Mouse (Mus musculus) lung, embryonic 15.5 days (tissue): ENCODE measurements around the gene Gm13285. TPM values are rescaled to one million over a fixed set of nuclear protein-coding genes. Genes with fewer than 3 reads are reported as not detected.

ENCODE experiments used
- ATAC-seq: fragments of 200-750 bp; cut with Nextera tagmentation; 2 replicates; pipeline ENCODE4 v1.8.0; 2017; ENCODE audit warnings: moderate number of reproducible peaks, borderline replicate concordance; ENCODE audit not compliant: low FRiP score, low TSS enrichment; ENCODE audit errors: extremely low read depth
- H3K27ac ChIP-seq: fragments of 300-500 bp; sonication (generic); 2 replicates; pipeline ENCODE4 v1.5.1; 2015; ENCODE audit warnings: moderate library complexity, mild to moderate bottlenecking, inconsistent platforms
- H3K27me3 ChIP-seq: fragments of 300-500 bp; sonication (generic); 2 replicates; pipeline ENCODE4 v1.6.1; 2015; ENCODE audit warnings: inconsistent platforms
- H3K36me3 ChIP-seq: fragments of 300-500 bp; sonication (generic); 2 replicates; pipeline ENCODE4 v1.6.1; 2015; ENCODE audit warnings: inconsistent platforms
- H3K4me1 ChIP-seq: fragments of 300-500 bp; sonication (generic); 2 replicates; pipeline ENCODE4 v1.6.1; 2015; ENCODE audit warnings: inconsistent platforms
- H3K4me2 ChIP-seq: fragments of 300-500 bp; sonication (generic); 2 replicates; pipeline ENCODE4 v1.6.1; 2015; ENCODE audit warnings: inconsistent platforms, mild to moderate bottlenecking, moderate library complexity
- H3K4me3 ChIP-seq: fragments of 300-500 bp; sonication (generic); 2 replicates; pipeline ENCODE4 v1.5.1; 2015; ENCODE audit warnings: mild to moderate bottlenecking, inconsistent platforms
- H3K9ac ChIP-seq: fragments of 300-500 bp; sonication (generic); 2 replicates; pipeline ENCODE4 v1.6.1; 2015; ENCODE audit warnings: inconsistent platforms
- H3K9me3 ChIP-seq: fragments of 300-500 bp; sonication (generic); 2 replicates; pipeline ENCODE4 v1.6.1; 2016; ENCODE audit warnings: inconsistent platforms
- WGBS: fragments of 180-500 bp; shearing (Covaris S2); methylation state at CpG from one replicate; pipeline ENCODE4 v1.1.7; 2015; 5-methylcytosine and 5-hydroxymethylcytosine counted together
- polyA plus RNA-seq: library from polyadenylated mRNA; unstranded; fragments of >200 nt; fragmentation: Nextera tagmentation; extraction: Ambion mirVana; gene quantifications from 2 replicates; pipeline ENCODE4 v1.2.1, GENCODE M21; 2015

The Gm13285 gene
- polyA plus RNA-seq, 1 experiment from 2014 or later = 1.7 TPM

DNA sequence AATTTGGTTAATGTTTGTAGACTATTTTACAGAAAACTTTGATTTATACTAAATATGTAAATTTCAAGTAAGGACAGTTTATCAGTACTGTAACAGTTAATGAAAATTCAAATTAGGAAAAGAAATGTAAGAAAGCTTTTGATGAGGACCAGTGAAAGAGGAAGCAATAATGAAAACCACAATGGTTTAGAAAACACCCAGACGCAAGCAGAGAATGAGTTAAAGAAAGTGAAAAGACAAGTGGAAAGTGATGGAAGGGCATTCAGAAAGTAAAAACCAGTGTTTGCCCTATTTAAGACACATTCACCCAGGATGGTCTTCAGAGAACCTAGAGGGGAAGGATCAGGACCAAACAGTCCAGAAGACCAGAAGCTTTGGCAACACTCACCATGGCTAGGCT, 50.2 kb downstream of the Gm13285 start, which contains the start of gene Ifna1:
Gene Ifna1, plus strand, starts transcription at position 390 of the 400 bp plus-strand sequence.
- Histone ChIP-seq H3K4me2 (no peak within 1 kb of the TSS), H3K4me3 (no peak within 1 kb of the TSS), H3K27me3 (no peaks in the 10 kb centered on the region), H3K36me3 (no peaks in the 10 kb centered on the region), H3K27ac (no peak within 1 kb of the TSS), H3K9me3 (no peaks in the 10 kb centered on the region), H3K9ac (no peak within 1 kb of the TSS), H3K4me1 (no peaks in the 10 kb centered on the region)
- ATAC-seq = no peak
- 76% methylated on average over 1 of the region's 1 CpGs for WGBS

Other genes with a start within 250 kb of the Gm13285 start
- not detected in 2 replicates for gene Ifna15, start 241.4 kb upstream of the Gm13285 start, polyA plus RNA-seq
- not detected in 2 replicates for gene Ifna14, start 227.9 kb upstream of the Gm13285 start, polyA plus RNA-seq
- not detected in 2 replicates for gene Ifna9, start 207.3 kb upstream of the Gm13285 start, polyA plus RNA-seq
- not detected in 2 replicates for gene Ifna12, start 196.3 kb upstream of the Gm13285 start, polyA plus RNA-seq
- gene C87499, start 165.3 kb upstream of the Gm13285 start, polyA plus RNA-seq = not detected in 2 replicates
- not detected in 2 replicates for gene Ifna13, start 155.2 kb upstream of the Gm13285 start, polyA plus RNA-seq
- not detected in 2 replicates for gene Ifna16, start 122.7 kb upstream of the Gm13285 start, polyA plus RNA-seq
- not detected in 2 replicates for gene Ifna2, start 115.8 kb upstream of the Gm13285 start, polyA plus RNA-seq
- not detected in 2 replicates for gene Ifnab, start 108.3 kb upstream of the Gm13285 start, polyA plus RNA-seq
- 1.1 and 1.7 TPM in 2 replicates for gene Gm26566, start 77.9 kb upstream of the Gm13285 start, polyA plus RNA-seq
- gene Klhl9, start 77.2 kb upstream of the Gm13285 start, polyA plus RNA-seq = 93.3 and 96.3 TPM in 2 replicates
- not detected in 2 replicates for gene Gm13271, start 44.8 kb upstream of the Gm13285 start, polyA plus RNA-seq
- gene Gm13283, start 39.5 kb upstream of the Gm13285 start, polyA plus RNA-seq = 0.21 and 0.68 TPM in 2 replicates
- gene Gm13290, start 25.8 kb upstream of the Gm13285 start, polyA plus RNA-seq = 0.22 and 0.74 TPM in 2 replicates
- not detected in 2 replicates for gene Gm13289, start 22.7 kb upstream of the Gm13285 start, polyA plus RNA-seq
- 0.39 TPM in 1 of 2 replicates, not detected in the other for gene Gm13272, start 19.8 kb upstream of the Gm13285 start, polyA plus RNA-seq
- gene Ifnz, start 17.5 kb upstream of the Gm13285 start, polyA plus RNA-seq = 0.66 TPM in 1 of 2 replicates, not detected in the other
- gene Gm13276, start 14.0 kb upstream of the Gm13285 start, polyA plus RNA-seq = not detected in 2 replicates
- gene Gm13277, start 11.0 kb upstream of the Gm13285 start, polyA plus RNA-seq = not detected in 2 replicates
- not detected in 2 replicates for gene Gm13278, start 8.1 kb upstream of the Gm13285 start, polyA plus RNA-seq
- gene Gm13275, start 5.2 kb upstream of the Gm13285 start, polyA plus RNA-seq = not detected in 2 replicates
- not detected in 2 replicates for gene Gm13279, start 2.3 kb upstream of the Gm13285 start, polyA plus RNA-seq
- not detected in 2 replicates for gene Gm13287, start 3.6 kb downstream of the Gm13285 start, polyA plus RNA-seq
- gene Gm13288, start 5.9 kb downstream of the Gm13285 start, polyA plus RNA-seq = 0.11 TPM in 1 of 2 replicates, not detected in the other
- gene Ifna7, start 16.6 kb downstream of the Gm13285 start, polyA plus RNA-seq = not detected in 2 replicates
- not detected in 2 replicates for gene Ifna11, start 20.3 kb downstream of the Gm13285 start, polyA plus RNA-seq
- gene Ifna6, start 27.8 kb downstream of the Gm13285 start, polyA plus RNA-seq = not detected in 2 replicates
- not detected in 2 replicates for gene Ifna5, start 35.9 kb downstream of the Gm13285 start, polyA plus RNA-seq
- gene Ifna4, start 42.2 kb downstream of the Gm13285 start, polyA plus RNA-seq = not detected in 2 replicates
- not detected in 2 replicates for gene Ifna1, start 50.4 kb downstream of the Gm13285 start, polyA plus RNA-seq
- gene Ifne, start 80.5 kb downstream of the Gm13285 start, polyA plus RNA-seq = not detected in 2 replicates